Mouse (Mus musculus) small intestine, adult 2 months (tissue): ENCODE measurements around the gene Acox1. TPM values are rescaled to one million over a fixed set of nuclear protein-coding genes. Genes with fewer than 3 reads are reported as not detected.
A peak's percentile ranks its signal among the peaks of the same experiment; 100 is the strongest.

Experiments
- H3K27ac ChIP-seq: fragments of 200-500 bp; 2 replicates; pipeline ENCODE4 v1.5.1; 2012; ENCODE audit warnings: low read depth, low read length, control low read depth, inconsistent platforms; ENCODE audit not compliant: insufficient read depth
- H3K27me3 ChIP-seq: fragments of 200-500 bp; 2 replicates; pipeline ENCODE4 v1.6.1; 2012; ENCODE audit warnings: mild to moderate bottlenecking, moderate library complexity, low read length, inconsistent platforms; ENCODE audit not compliant: control insufficient read depth, insufficient read depth
- H3K36me3 ChIP-seq: fragments of 200-500 bp; 2 replicates; pipeline ENCODE4 v1.6.1; 2012; ENCODE audit warnings: mild to moderate bottlenecking, low read length, control low read depth, inconsistent platforms; ENCODE audit not compliant: control insufficient read depth, insufficient read depth
- H3K4me1 ChIP-seq: fragments of 200-500 bp; 2 replicates; pipeline ENCODE4 v1.6.1; 2012; ENCODE audit warnings: low read length, inconsistent platforms, mixed read lengths; ENCODE audit not compliant: control insufficient read depth, insufficient read depth, insufficient read length
- H3K4me3 ChIP-seq: fragments of 200-500 bp; 2 replicates; pipeline ENCODE4 v1.5.1; 2012; ENCODE audit warnings: low read depth, mild to moderate bottlenecking, control low read depth, inconsistent platforms, low read length, moderate library complexity
- CTCF ChIP-seq: fragments of 200-500 bp; IDR thresholded peaks from 2 replicates; pipeline ENCODE4 v1.5.1; 2012; ENCODE audit warnings: low read depth, mild to moderate bottlenecking, control low read depth, inconsistent platforms, low read length, moderate library complexity, mixed read lengths; ENCODE audit not compliant: insufficient replicate concordance, insufficient read length; ENCODE audit errors: extremely low read depth
- POLR2A ChIP-seq: fragments of 200-500 bp; IDR thresholded peaks from 2 replicates; pipeline ENCODE4 v1.6.1; 2012; ENCODE audit warnings: low read depth, mild to moderate bottlenecking, control low read depth, inconsistent platforms, low read length, moderate library complexity
- WGBS: fragments of 180-500 bp; shearing (Covaris S2); methylation state at CpG from one replicate; pipeline ENCODE4 v1.1.7; 2018; 5-methylcytosine and 5-hydroxymethylcytosine counted together
- polyA plus RNA-seq: library from polyadenylated mRNA; depleted of rRNA; stranded (reverse); fragments of >200 nt; gene quantifications from 2 replicates; pipeline ENCODE4 v1.2.3, GENCODE M21; 2012; rRNA removed

The Acox1 gene
- polyA plus RNA-seq, 1 experiment, result 112 TPM

GRCm38 (mm10) chr11:116129993-116130487 lies 68.8 kb downstream of the Acox1 start:
- H3K36me3 ChIP-seq, result peaks cover 29% of the 10 kb centered on the region
- no peak for TF ChIP-seq CTCF
- no peak for TF ChIP-seq POLR2A
- H3K4me1 ChIP-seq, result peaks cover 23% of the 10 kb centered on the region
- H3K4me3 ChIP-seq, result peak overlapping the region; percentile 73
- WGBS, result 22% methylated on average over 8 of the region's 8 CpGs
- no peaks in the 10 kb centered on the region for H3K27me3 ChIP-seq
- peak overlapping the region; percentile 32 for H3K27ac ChIP-seq

- 78% methylated on average over 9 of the region's 9 CpGs for WGBS
- H3K36me3 ChIP-seq, result peaks cover 34% of the 10 kb centered on the region
- H3K27ac ChIP-seq, result no peak overlapping the region
- TF ChIP-seq POLR2A, result no peak
- TF ChIP-seq CTCF, result no peak
- no peaks in the 10 kb centered on the region for H3K27me3 ChIP-seq
- peaks cover 23% of the 10 kb centered on the region for H3K4me1 ChIP-seq
- peak overlapping the region; percentile 73 for H3K4me3 ChIP-seq
Observed at GRCm38 (mm10) chr11:116129091-116129790, 69.6 kb downstream of the Acox1 start.

GRCm38 (mm10) chr11:116127986-116128385 lies 70.9 kb downstream of the Acox1 start:
- Histone ChIP-seq H3K27me3 (no peaks in the 10 kb centered on the region), H3K4me1 (peaks cover 23% of the 10 kb centered on the region), H3K27ac (peak overlapping the region; percentile 6; the same call in 1 of the 2 replicates), H3K36me3 (peaks cover 46% of the 10 kb centered on the region), H3K4me3 (no peak overlapping the region)
- WGBS, result 73% methylated on average over 9 of the region's 9 CpGs
- TF ChIP-seq POLR2A, result no peak
- no peak for TF ChIP-seq CTCF

DNA sequence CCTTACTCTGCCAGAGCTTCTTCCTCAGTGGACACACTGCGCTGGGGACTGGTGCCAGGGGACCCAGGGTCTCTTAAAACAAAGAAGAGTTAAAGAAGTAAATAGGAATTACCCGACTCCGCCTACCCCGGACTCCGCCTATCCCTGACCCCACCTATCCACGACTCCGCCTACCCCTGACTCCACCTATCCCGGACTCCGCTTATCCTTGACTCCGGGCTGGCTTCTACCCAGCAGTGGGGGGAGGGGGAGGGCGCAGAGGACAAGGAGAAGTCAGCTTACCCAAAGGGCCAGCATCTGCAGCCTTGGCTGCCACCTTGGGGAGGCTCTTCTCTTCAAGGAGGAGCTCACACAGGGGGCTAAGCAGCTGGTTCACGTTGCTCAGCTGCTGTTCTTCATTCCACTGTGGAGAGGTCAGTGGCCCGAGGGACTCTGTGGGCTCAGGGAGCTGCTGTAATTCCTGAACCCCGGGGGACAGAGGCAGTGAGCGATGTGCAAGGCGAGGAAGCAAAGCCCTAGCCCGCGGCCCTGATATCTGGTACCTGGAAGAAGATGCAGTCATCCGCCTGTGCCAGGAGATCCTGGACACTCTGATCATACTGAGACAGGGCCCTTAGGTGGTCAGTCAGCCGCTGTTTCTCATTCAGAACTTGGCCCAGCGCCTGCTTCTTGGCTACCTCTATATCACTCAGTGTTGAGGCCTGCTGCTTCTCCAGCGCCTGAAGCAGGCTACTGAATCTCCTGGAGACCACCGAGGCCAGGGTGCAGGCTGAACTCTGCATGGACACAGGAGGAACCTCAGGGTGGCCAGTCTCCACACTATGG lies 71.5 kb downstream of the Acox1 start, which contains the start of gene Trim47:
Gene Trim47, minus strand, starts transcription at position 55 of the 825 bp plus-strand sequence.
- Histone ChIP-seq H3K36me3 (peaks cover 51% of the 10 kb centered on the region), H3K27ac (peak within 1 kb of the TSS; percentile 6; the same call in 1 of the 2 replicates)
- WGBS, result 57% methylated on average over 23 of the region's 23 CpGs

GRCm38 (mm10) chr11:116126261-116126660 lies 72.6 kb downstream of the Acox1 start:
- no peak overlapping the region for H3K27ac ChIP-seq
- TF ChIP-seq POLR2A (no peak), CTCF (no peak)
- H3K4me3 ChIP-seq, result no peak overlapping the region
- H3K27me3 ChIP-seq, result no peaks in the 10 kb centered on the region
- H3K36me3 ChIP-seq, result peaks cover 52% of the 10 kb centered on the region
- H3K4me1 ChIP-seq, result peaks cover 20% of the 10 kb centered on the region
- 98% methylated on average over 15 of the region's 15 CpGs for WGBS

More for the DNA sequence above, 71.5 kb downstream of the Acox1 start, which contains the start of gene Trim47:
- peaks cover 23% of the 10 kb centered on the region for H3K4me1 ChIP-seq
- H3K27me3 ChIP-seq, result no peaks in the 10 kb centered on the region
- no peak for TF ChIP-seq CTCF
- TF ChIP-seq POLR2A, result no peak
- H3K4me3 ChIP-seq, result peak within 1 kb of the TSS; percentile 8; the same call in 1 of the 2 replicates

Other genes with a start within 250 kb of the Acox1 start
- 53.2 and 133 TPM in 2 replicates for gene Itgb4, start 224.3 kb downstream of the Acox1 start, polyA plus RNA-seq
- gene Galk1, start 186.3 kb downstream of the Acox1 start, polyA plus RNA-seq, result 39.5 and 53.3 TPM in 2 replicates
- gene H3f3b, start 171.1 kb downstream of the Acox1 start, polyA plus RNA-seq, result 48.6 and 118 TPM in 2 replicates
- gene Unk, start 168.7 kb downstream of the Acox1 start, polyA plus RNA-seq, result 10.4 and 21.5 TPM in 2 replicates
- gene Unc13d, start 121.1 kb downstream of the Acox1 start, polyA plus RNA-seq, result 5.8 and 7.1 TPM in 2 replicates
- 139 and 334 TPM in 2 replicates for gene Wbp2, start 112.0 kb downstream of the Acox1 start, polyA plus RNA-seq
- gene Trim47, start 71.8 kb downstream of the Acox1 start, polyA plus RNA-seq, result 28.3 and 28.5 TPM in 2 replicates
- 11.9 and 13.3 TPM in 2 replicates for gene Trim65, start 67.9 kb downstream of the Acox1 start, polyA plus RNA-seq
- gene Mrpl38, start 60.2 kb downstream of the Acox1 start, polyA plus RNA-seq, result 36.4 and 40.1 TPM in 2 replicates
- gene Fbf1, start 30.9 kb downstream of the Acox1 start, polyA plus RNA-seq, result 5.0 and 6.5 TPM in 2 replicates
- gene Ten1, start 190 bp downstream of the Acox1 start, polyA plus RNA-seq, result 15.8 and 27.7 TPM in 2 replicates
- gene Evpl, start 39.0 kb upstream of the Acox1 start, polyA plus RNA-seq, result 6.3 and 12.1 TPM in 2 replicates
- gene Srp68, start 75.2 kb upstream of the Acox1 start, polyA plus RNA-seq, result 21.2 and 39.0 TPM in 2 replicates
- 3.1 and 9.5 TPM in 2 replicates for gene Galr2, start 81.9 kb upstream of the Acox1 start, polyA plus RNA-seq
- 12.2 and 24.1 TPM in 2 replicates for gene Exoc7, start 108.2 kb upstream of the Acox1 start, polyA plus RNA-seq
- gene Foxj1, start 136.4 kb upstream of the Acox1 start, polyA plus RNA-seq, result 0.17 and 0.19 TPM in 2 replicates
- 1.4 and 2.3 TPM in 2 replicates for gene Rnf157, start 214.0 kb upstream of the Acox1 start, polyA plus RNA-seq
- 192 and 574 TPM in 2 replicates for gene Ubald2, start 235.0 kb upstream of the Acox1 start, polyA plus RNA-seq